Mouse (Mus musculus): ENCODE data around the gene Agpat4.

DNA sequence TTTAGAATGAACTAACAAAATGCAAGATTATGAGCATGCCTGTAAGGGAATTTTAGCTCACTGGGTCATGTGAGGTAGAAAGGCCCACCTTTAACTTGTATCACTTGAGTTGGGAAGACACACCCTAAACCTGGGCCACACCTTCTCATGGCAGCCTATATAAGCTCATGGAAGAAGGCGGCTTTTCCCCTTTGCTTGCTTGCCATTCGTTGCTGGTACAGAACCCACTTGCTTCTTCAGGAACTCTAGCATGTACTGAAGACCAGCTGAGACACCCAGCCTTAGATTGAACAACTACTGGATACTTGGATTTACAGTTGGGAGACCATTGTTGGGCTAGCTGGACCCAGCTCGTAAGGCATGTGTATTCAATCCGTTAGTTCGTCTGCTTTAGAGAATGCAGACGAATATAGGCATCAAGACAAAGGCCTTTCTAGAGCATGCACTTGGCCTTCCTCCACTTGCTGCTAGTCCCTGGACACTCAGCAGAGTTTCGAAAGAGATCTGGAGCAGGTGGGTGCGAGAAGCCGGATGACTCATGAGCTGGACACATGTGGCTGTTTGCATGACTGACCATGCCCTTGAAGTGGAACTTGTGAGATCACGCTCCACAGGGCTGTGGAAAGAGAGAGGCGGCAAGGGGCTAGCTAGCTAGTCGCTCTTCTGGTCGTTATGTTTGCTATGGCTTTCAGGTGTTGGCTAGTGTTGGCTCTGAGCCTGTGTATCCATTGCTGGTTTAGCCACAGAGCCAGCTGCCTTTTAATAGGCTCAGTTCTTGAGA lies 42.7 kb downstream of the Agpat4 start:
- TF ChIP-seq CTCF (IDR thresholded peaks at IDR 0.05; ENCODE audit: extremely low read depth, insufficient read depth, low read length) (no peak), POLR2A (IDR thresholded peaks at IDR 0.05; ENCODE audit: extremely low read depth, insufficient read depth, low read length) (no peak)
